8 mouse cellular contexts compared by ENCODE assay signal in the genomic region with DNA sequence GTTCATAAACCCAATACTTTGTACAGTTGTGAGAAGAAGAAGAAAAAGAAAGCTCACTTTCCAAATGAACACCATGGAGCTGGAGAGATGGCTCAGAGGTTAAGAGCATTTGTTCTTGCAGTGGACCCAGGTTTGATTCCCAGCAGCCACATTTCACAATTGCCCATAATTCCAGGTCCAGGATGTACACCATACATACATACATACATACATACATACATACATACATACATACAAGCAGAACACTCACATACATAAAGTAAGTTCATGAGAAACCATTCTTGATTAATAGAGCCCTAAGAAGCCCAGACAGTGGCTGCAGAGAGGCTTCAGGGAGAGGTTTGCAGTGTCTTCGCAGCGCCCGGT. TPM values are rescaled to one million over a fixed set of nuclear protein-coding genes. Genes with fewer than 3 reads are reported as not detected.
DNase-seq lines count a peak whose midpoint lies in the region; ATAC-seq and TF ChIP-seq lines count a peak whose summit lies in the region.

No protein-coding gene starts in this region.

- no peak for TF ChIP-seq CTCF in C2C12 (IDR thresholded peaks at IDR 0.05; ENCODE audit: control insufficient read depth, insufficient read depth, insufficient read length)

- peak overlapping the region; percentile 81 for H3K27ac ChIP-seq in forebrain, embryonic 15.5 days (replicated peaks)
- H3K27ac ChIP-seq in liver, embryonic 15.5 days (replicated peaks): 0 out of 2 replicates have a peak overlapping the region, but pooled peaks have one; percentile 45

- peak overlapping the region; percentile 83 for H3ac ChIP-seq in C2C12 (ENCODE audit: control insufficient read depth, insufficient read length, low read depth)

- peak overlapping the region; percentile 81 for H3K4me2 ChIP-seq in forebrain, embryonic 15.5 days (replicated peaks)
- peak overlapping the region; percentile 98 for H3K4me2 ChIP-seq in liver, embryonic 15.5 days

- H3K9me3 ChIP-seq in erythroblast, embryonic 14.5 days (ENCODE audit: control insufficient read depth, low read length): no peaks in the 10 kb centered on the region
- H3K9me3 ChIP-seq in forebrain, embryonic 15.5 days: no peaks in the 10 kb centered on the region
- no peaks in the 10 kb centered on the region for H3K9me3 ChIP-seq in liver, embryonic 15.5 days (replicated peaks)

- peak overlapping the region; percentile 72 for H3K4me3 ChIP-seq in erythroblast, embryonic 14.5 days (replicated peaks)
- H3K4me3 ChIP-seq in C2C12 (ENCODE audit: insufficient read depth, poor library complexity, severe bottlenecking): peak overlapping the region; percentile 57
- peak overlapping the region; percentile 90 for H3K4me3 ChIP-seq in forebrain, embryonic 15.5 days
- peak overlapping the region; percentile 72 for H3K4me3 ChIP-seq in liver, embryonic 15.5 days (replicated peaks)

- H3K79me3 ChIP-seq in C2C12 (ENCODE audit: low read depth): no peaks in the 10 kb centered on the region

- no peak for ATAC-seq in erythroblast, adult 5-6 weeks (replicated peaks; ENCODE audit: low FRiP score, poor library complexity, severe bottlenecking)
- ATAC-seq in forebrain, embryonic 15.5 days (replicated peaks): no peak
- ATAC-seq in liver, embryonic 15.5 days (ENCODE audit: insufficient read depth): no peak; the same call in 1 of the 2 replicates

- peaks cover 32% of the 10 kb centered on the region for H3K27me3 ChIP-seq in erythroblast, embryonic 14.5 days (ENCODE audit: control insufficient read depth)
- no peaks in the 10 kb centered on the region for H3K27me3 ChIP-seq in C2C12 (ENCODE audit: control insufficient read depth, insufficient read depth, insufficient read length)
- no peaks in the 10 kb centered on the region for H3K27me3 ChIP-seq in forebrain, embryonic 15.5 days
- peaks cover 18% of the 10 kb centered on the region; the same call in 1 of the 2 replicates for H3K27me3 ChIP-seq in liver, embryonic 15.5 days

- H3K9ac ChIP-seq in forebrain, embryonic 15.5 days (replicated peaks): peak overlapping the region; percentile 91
- H3K9ac ChIP-seq in liver, embryonic 15.5 days: peak overlapping the region; percentile 69

- no peaks in the 10 kb centered on the region for H3K79me2 ChIP-seq in C2C12 (ENCODE audit: control insufficient read depth, insufficient read depth)

- H3K36me3 ChIP-seq in erythroblast, embryonic 14.5 days (ENCODE audit: control insufficient read depth): no peaks in the 10 kb centered on the region
- H3K36me3 ChIP-seq in C2C12 (ENCODE audit: control insufficient read depth, insufficient read depth): no peaks in the 10 kb centered on the region
- no peaks in the 10 kb centered on the region for H3K36me3 ChIP-seq in forebrain, embryonic 15.5 days
- no peaks in the 10 kb centered on the region for H3K36me3 ChIP-seq in liver, embryonic 15.5 days (replicated peaks)

- DNase-seq in ovary, postnatal 36 days (ENCODE audit: low spot score): no peak
- no peak for DNase-seq in yolk sac, embryonic 10.5 days (ENCODE audit: low spot score)
- DNase-seq in embryo, embryonic 10 days (ENCODE audit: low spot score): no peak

- WGBS in forebrain, embryonic 15.5 days: 3% methylated on average over 3 of the region's 3 CpGs
- WGBS in liver, embryonic 15.5 days (ENCODE audit: insufficient replicate concordance): 0% methylated on average over 3 of the region's 3 CpGs

- H3K4me1 ChIP-seq in erythroblast, embryonic 14.5 days (ENCODE audit: control insufficient read depth): peaks cover 16% of the 10 kb centered on the region
- peaks cover 6% of the 10 kb centered on the region for H3K4me1 ChIP-seq in forebrain, embryonic 15.5 days
- peaks cover 20% of the 10 kb centered on the region for H3K4me1 ChIP-seq in liver, embryonic 15.5 days (replicated peaks)

TF ChIP-seq in C2C12, 6 proteins besides CTCF, POLR2A, EP300 and RAD21:
- TF ChIP-seq MYOD1 (IDR thresholded peaks at IDR 0.05; ENCODE audit: control insufficient read depth, insufficient read length, low read depth): no peak
- no peak for TF ChIP-seq MYOG (IDR thresholded peaks at IDR 0.05; ENCODE audit: control insufficient read depth, extremely low read depth, insufficient read length)
TF ChIP-seq in C2C12: peak in this region for 0.

RNA-seq across cellular contexts. Expression of a gene that starts 0.4 kb away (rescaled TPM):
- not detected in 2 replicates for polyA plus RNA-seq in erythroblast, embryonic 14.5 days (2012)
- 0.84 TPM in 1 of 2 replicates, not detected in the other for total RNA-seq in erythroblast, adult 5-6 weeks (2015; ENCODE audit: low replicate concordance)
- 0.60 and 1.3 TPM in 2 replicates for total RNA-seq in erythroblast, adult 5-6 weeks (2017; ENCODE audit: low replicate concordance)
- polyA plus RNA-seq in C2C12 (2012; fragmentation: generic; extraction: Trizol): 1.8 TPM
- 9.7 and 10.5 TPM in 2 replicates for polyA plus RNA-seq in forebrain, embryonic 15.5 days (2015; fragmentation: Nextera tagmentation; extraction: Ambion mirVana)
- polyA plus RNA-seq in liver, embryonic 15.5 days (2015; fragmentation: Nextera tagmentation; extraction: Ambion mirVana): 1.9 and 2.1 TPM in 2 replicates

RNA-seq across cellular contexts. Expression of a gene that starts 13.4 kb away (rescaled TPM):
- 2.5 and 2.9 TPM in 2 replicates for polyA plus RNA-seq in erythroblast, embryonic 14.5 days (2012)
- 18.3 and 25.3 TPM in 2 replicates for total RNA-seq in erythroblast, adult 5-6 weeks (2015; ENCODE audit: low replicate concordance)
- total RNA-seq in erythroblast, adult 5-6 weeks (2017; ENCODE audit: low replicate concordance): 13.0 and 21.9 TPM in 2 replicates
- polyA plus RNA-seq in C2C12 (2012; fragmentation: generic; extraction: Trizol): 14.2 TPM
- 10.0 and 10.7 TPM in 2 replicates for polyA plus RNA-seq in forebrain, embryonic 15.5 days (2015; fragmentation: Nextera tagmentation; extraction: Ambion mirVana)
- 20.3 and 21.4 TPM in 2 replicates for polyA plus RNA-seq in liver, embryonic 15.5 days (2015; fragmentation: Nextera tagmentation; extraction: Ambion mirVana)

RNA-seq across cellular contexts. Expression of a gene that starts 37.3 kb away (rescaled TPM):
- not detected in 2 replicates for polyA plus RNA-seq in erythroblast, embryonic 14.5 days (2012)
- total RNA-seq in erythroblast, adult 5-6 weeks (2015; ENCODE audit: low replicate concordance): 3.1 and 4.6 TPM in 2 replicates
- 7.0 and 8.5 TPM in 2 replicates for total RNA-seq in erythroblast, adult 5-6 weeks (2017; ENCODE audit: low replicate concordance)
- polyA plus RNA-seq in C2C12 (2012; fragmentation: generic; extraction: Trizol): 14.2 TPM
- 18.1 and 19.3 TPM in 2 replicates for polyA plus RNA-seq in forebrain, embryonic 15.5 days (2015; fragmentation: Nextera tagmentation; extraction: Ambion mirVana)
- polyA plus RNA-seq in liver, embryonic 15.5 days (2015; fragmentation: Nextera tagmentation; extraction: Ambion mirVana): 16.7 and 17.5 TPM in 2 replicates

RNA-seq across cellular contexts. Expression of a gene that starts 43.2 kb away (rescaled TPM):
- polyA plus RNA-seq in erythroblast, embryonic 14.5 days (2012): 1.6 and 2.3 TPM in 2 replicates
- total RNA-seq in erythroblast, adult 5-6 weeks (2015; ENCODE audit: low replicate concordance): 0.19 and 1.0 TPM in 2 replicates
- total RNA-seq in erythroblast, adult 5-6 weeks (2017; ENCODE audit: low replicate concordance): 0.84 and 2.9 TPM in 2 replicates
- polyA plus RNA-seq in C2C12 (2012; fragmentation: generic; extraction: Trizol): 6.5 TPM
- polyA plus RNA-seq in forebrain, embryonic 15.5 days (2015; fragmentation: Nextera tagmentation; extraction: Ambion mirVana): 10.1 and 10.9 TPM in 2 replicates
- polyA plus RNA-seq in liver, embryonic 15.5 days (2015; fragmentation: Nextera tagmentation; extraction: Ambion mirVana): 5.0 and 5.3 TPM in 2 replicates

RNA-seq across cellular contexts. Expression of a gene that starts 44.5 kb away (rescaled TPM):
- not detected in 2 replicates for polyA plus RNA-seq in erythroblast, embryonic 14.5 days (2012)
- not detected in 2 replicates for total RNA-seq in erythroblast, adult 5-6 weeks (2015; ENCODE audit: low replicate concordance)
- total RNA-seq in erythroblast, adult 5-6 weeks (2017; ENCODE audit: low replicate concordance): 8.1 and 14.4 TPM in 2 replicates
- 15.4 TPM for polyA plus RNA-seq in C2C12 (2012; fragmentation: generic; extraction: Trizol)
- polyA plus RNA-seq in forebrain, embryonic 15.5 days (2015; fragmentation: Nextera tagmentation; extraction: Ambion mirVana): 21.5 and 25.7 TPM in 2 replicates
- 17.9 and 18.8 TPM in 2 replicates for polyA plus RNA-seq in liver, embryonic 15.5 days (2015; fragmentation: Nextera tagmentation; extraction: Ambion mirVana)

Comparison
In these comparisons a context has a peak if more than half of its experiments do, and no peak if none do; other contexts are left out.
1. RNA of a gene that starts 37.3 kb away (polyA plus RNA-seq): 18.1 to 19.3 TPM in forebrain, embryonic 15.5 days, 16.7 to 17.5 TPM in liver, embryonic 15.5 days and 14.2 TPM in C2C12 (single experiment); not detected in erythroblast, embryonic 14.5 days; every median in the first group is over 10 times any median in the second.
2. Peak in every context shown above with its lines, with median percentiles within 50 percentile points of each other: H3K4me3 ChIP-seq.